Mouse (Mus musculus) limb, embryonic 14.5 days (tissue): Measurements from ENCODE around the gene Gdf11. TPM values are rescaled to one million over a fixed set of nuclear protein-coding genes. Genes with fewer than 3 reads are reported as not detected.

Source experiments
- ATAC-seq: fragments of 200-750 bp; cut with Nextera tagmentation; 2 replicates; pipeline ENCODE4 v1.8.0; 2017; ENCODE audit warnings: low read depth, moderate number of reproducible peaks, moderate TSS enrichment; ENCODE audit not compliant: low FRiP score
- DNase-seq: peaks from one replicate; pipeline ENCODE4 v3.0.0-alpha.2; 2015; ENCODE audit warnings: low spot score
- H3K27ac ChIP-seq: fragments of 300-500 bp; sonication (generic); replicated peaks from 2 replicates; pipeline ENCODE4 v1.5.1; 2014; ENCODE audit warnings: low read depth, mild to moderate bottlenecking, low read length, moderate library complexity, mixed read lengths
- H3K27me3 ChIP-seq: fragments of 300-500 bp; sonication (generic); 2 replicates; pipeline ENCODE4 v1.6.1; 2014; ENCODE audit warnings: low read length, mixed read lengths; ENCODE audit not compliant: control insufficient read depth, insufficient read depth
- H3K36me3 ChIP-seq: fragments of 300-500 bp; sonication (generic); 2 replicates; pipeline ENCODE4 v1.6.1; 2014; ENCODE audit warnings: mild to moderate bottlenecking, low read length, moderate library complexity, mixed read lengths; ENCODE audit not compliant: control insufficient read depth, insufficient read depth
- H3K4me1 ChIP-seq: fragments of 300-500 bp; sonication (generic); 2 replicates; pipeline ENCODE4 v1.6.1; 2014; ENCODE audit warnings: antibody characterized with exemption, low read length, mixed read lengths; ENCODE audit not compliant: control insufficient read depth, insufficient read depth
- H3K4me2 ChIP-seq: fragments of 300-500 bp; sonication (generic); replicated peaks from 2 replicates; pipeline ENCODE4 v1.6.1; 2014; ENCODE audit warnings: low read depth, mild to moderate bottlenecking, low read length, moderate library complexity; ENCODE audit not compliant: severe bottlenecking
- H3K4me3 ChIP-seq: fragments of 300-500 bp; sonication (generic); replicated peaks from 2 replicates; pipeline ENCODE4 v1.5.1; 2014; ENCODE audit warnings: low read length
- H3K9ac ChIP-seq: fragments of 300-500 bp; sonication (generic); 2 replicates; pipeline ENCODE4 v1.6.1; 2014; ENCODE audit warnings: mild to moderate bottlenecking, low read depth, low read length, moderate library complexity; ENCODE audit not compliant: severe bottlenecking
- H3K9me3 ChIP-seq: fragments of 300-500 bp; sonication (generic); 2 replicates; pipeline ENCODE4 v1.6.1; 2016; ENCODE audit warnings: low read length; ENCODE audit not compliant: control insufficient read depth
- POLR2A ChIP-seq: fragments of 200-500 bp; IDR thresholded peaks from 2 replicates; pipeline ENCODE4 v1.8.0; 2012; ENCODE audit warnings: inconsistent platforms, mild to moderate bottlenecking, moderate library complexity, borderline replicate concordance; ENCODE audit not compliant: insufficient read depth, insufficient read length; ENCODE audit errors: extremely low read depth
- WGBS: fragments of 180-500 bp; shearing (Covaris S2); extraction: QIAGEN DNeasy Blood & Tissue Kit; methylation state at CpG from one replicate; pipeline ENCODE4 v1.1.7; 2014; 5-methylcytosine and 5-hydroxymethylcytosine counted together
- polyA plus RNA-seq, 2 experiments: library from polyadenylated mRNA; depleted of rRNA in 1 of 2; stranded (reverse) in 1 of 2; unstranded in 1 of 2; fragments of >200 nt; fragmentation: Nextera tagmentation in 1 of 2; extraction: Ambion mirVana in 1 of 2; gene quantifications; 2 replicates each; pipeline versions ENCODE4 v1.2.1 to v1.2.3; 2012 to 2014

The Gdf11 gene
- polyA plus RNA-seq, 2 experiments, result 6.3 to 10.8 TPM

- peaks cover 40% of the 10 kb centered on the region for H3K27me3 ChIP-seq
- H3K36me3 ChIP-seq, result no peaks in the 10 kb centered on the region
- no peak overlapping the region for H3K27ac ChIP-seq
- DNase-seq (no peak), ATAC-seq (no peak)
- WGBS, result 67% methylated on average over 8 of the region's 8 CpGs
- no peaks in the 10 kb centered on the region for H3K9me3 ChIP-seq
- no peak overlapping the region for H3K9ac ChIP-seq
- peaks cover 3% of the 10 kb centered on the region; the same call in 1 of the 2 replicates for H3K4me1 ChIP-seq
- no peak overlapping the region for H3K4me2 ChIP-seq
- no peak for TF ChIP-seq POLR2A
- H3K4me3 ChIP-seq, result no peak overlapping the region
Measured at GRCm38 (mm10) chr10:128935826-128936440, 44.4 kb upstream of the Gdf11 start.

GRCm38 (mm10) chr10:128934997-128935787 is 43.7 kb upstream of the Gdf11 start:
- no peaks in the 10 kb centered on the region for H3K36me3 ChIP-seq
- TF ChIP-seq POLR2A, result no peak
- H3K4me3 ChIP-seq, result no peak overlapping the region
- no peak overlapping the region for H3K27ac ChIP-seq
- 56% methylated on average over 7 of the region's 7 CpGs for WGBS
- H3K9ac ChIP-seq, result no peak overlapping the region
- H3K4me2 ChIP-seq, result no peak overlapping the region
- H3K27me3 ChIP-seq, result peaks cover 40% of the 10 kb centered on the region
- H3K4me1 ChIP-seq, result peaks cover 3% of the 10 kb centered on the region; the same call in 1 of the 2 replicates
- H3K9me3 ChIP-seq, result no peaks in the 10 kb centered on the region
- no peak for DNase-seq
- ATAC-seq, result no peak

GRCm38 (mm10) chr10:128933976-128934721 is 42.6 kb upstream of the Gdf11 start:
- Histone ChIP-seq H3K9ac (peak overlapping the region; percentile 31), H3K9me3 (no peaks in the 10 kb centered on the region), H3K36me3 (no peaks in the 10 kb centered on the region), H3K4me1 (peaks cover 3% of the 10 kb centered on the region; the same call in 1 of the 2 replicates), H3K27me3 (peaks cover 40% of the 10 kb centered on the region), H3K4me3 (peak overlapping the region; percentile 42), H3K4me2 (peak overlapping the region; percentile 78), H3K27ac (no peak overlapping the region)
- WGBS, result 4% methylated on average over 18 of the region's 21 CpGs
- no peak for ATAC-seq
- DNase-seq, result no peak
- TF ChIP-seq POLR2A, result no peak

- Histone ChIP-seq H3K4me1 (peaks cover 3% of the 10 kb centered on the region; the same call in 1 of the 2 replicates), H3K4me3 (peak within 1 kb of the TSS; percentile 42), H3K27ac (no peak within 1 kb of the TSS), H3K4me2 (peak within 1 kb of the TSS; percentile 78), H3K9ac (peak within 1 kb of the TSS; percentile 31), H3K27me3 (peaks cover 40% of the 10 kb centered on the region), H3K36me3 (no peaks in the 10 kb centered on the region), H3K9me3 (no peaks in the 10 kb centered on the region)
- peak; percentile 14 for DNase-seq
- ATAC-seq, result peak; percentile 58
- TF ChIP-seq POLR2A, result no peak
- 0% methylated on average over 24 of the region's 26 CpGs for WGBS
Measured at GRCm38 (mm10) chr10:128933574-128933973, 42.1 kb upstream of the Gdf11 start, which contains the start of gene Itga7. Gene Itga7, plus strand, starts transcription at chr10:128933818.

- no peak overlapping the region for H3K4me3 ChIP-seq
- H3K4me1 ChIP-seq, result peaks cover 3% of the 10 kb centered on the region; the same call in 1 of the 2 replicates
- ATAC-seq (no peak), DNase-seq (no peak)
- H3K9ac ChIP-seq, result no peak overlapping the region
- H3K27ac ChIP-seq, result no peak overlapping the region
- WGBS, result 51% methylated on average over 2 of the region's 2 CpGs
- peaks cover 40% of the 10 kb centered on the region for H3K27me3 ChIP-seq
- no peaks in the 10 kb centered on the region for H3K9me3 ChIP-seq
- no peak overlapping the region for H3K4me2 ChIP-seq
- TF ChIP-seq POLR2A, result no peak
- H3K36me3 ChIP-seq, result no peaks in the 10 kb centered on the region
Measured at GRCm38 (mm10) chr10:128931441-128931840, 39.9 kb upstream of the Gdf11 start.
